Mouse (Mus musculus): ENCODE measurements around the gene Polr3g. TPM values are rescaled to one million over a fixed set of nuclear protein-coding genes. Genes with fewer than 3 reads are reported as not detected.

Polr3g gene
- total and polyA plus RNA-seq, 3 experiments, result 26.2 to 79.4 (median 36.8) TPM

DNA sequence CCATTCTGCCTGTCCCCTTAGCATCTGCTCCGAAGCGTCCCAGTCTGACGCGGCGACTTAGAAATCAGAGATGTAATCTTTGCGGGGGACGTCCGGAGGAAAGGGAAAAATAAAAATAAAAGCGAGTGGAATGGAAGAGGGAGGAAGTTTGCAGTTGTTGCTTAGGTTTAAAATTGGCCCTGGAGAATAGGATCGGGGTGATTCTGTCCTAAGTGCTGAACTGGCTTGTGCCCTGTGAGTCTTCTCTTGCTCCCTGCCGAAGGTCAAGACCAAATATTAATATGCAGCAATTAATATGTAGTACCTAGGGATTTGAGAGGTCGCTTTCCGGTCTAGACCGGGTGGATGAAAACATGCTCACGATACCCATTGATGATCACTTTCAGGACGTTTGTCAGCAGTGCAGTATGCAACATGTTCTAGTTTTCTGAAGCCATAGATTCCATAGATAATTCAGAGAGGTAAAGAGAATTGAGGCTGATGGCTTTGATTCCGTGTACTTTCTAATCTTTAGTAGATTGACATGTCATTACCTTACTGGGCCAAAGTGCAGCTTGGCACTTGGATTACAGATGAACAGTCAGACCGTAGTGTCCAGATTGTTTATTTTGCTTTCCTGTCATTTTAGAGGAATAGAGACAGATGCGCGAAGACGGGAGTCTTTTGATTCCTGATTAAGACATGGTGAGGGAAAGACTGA lies 52.6 kb downstream of the Polr3g start:
- H3K9ac ChIP-seq (ENCODE audit: control insufficient read depth, low read depth, low read length, poor library complexity, severe bottlenecking), result peak overlapping the region; percentile 82
- peak; percentile 41 for TF ChIP-seq MXI1 (IDR thresholded peaks at IDR 0.05; ENCODE audit: low read depth, low read length)
- TF ChIP-seq CTCF (IDR thresholded peaks at IDR 0.05 in 2 of 3, conservative IDR thresholded peaks at IDR 0.05 in 1 of 3; ENCODE audit: control insufficient read depth in 1 of 3, insufficient read depth in 1 of 3, low read depth in 2 of 3, low read length in 3 of 3, poor library complexity in 1 of 3, severe bottlenecking in 1 of 3), result no peak
- 0 out of 2 replicates have a peak, but pooled peaks have one; percentile 2 for TF ChIP-seq HCFC1 (IDR thresholded peaks at IDR 0.05; ENCODE audit: low read depth, low read length)
- peak; percentile 80 for TF ChIP-seq SIN3A (IDR thresholded peaks at IDR 0.05; ENCODE audit: low read length)
- H3K4me3 ChIP-seq (ENCODE audit: control insufficient read depth in 1 of 2, insufficient read depth in 1 of 2, low read depth in 2 of 2, low read length in 2 of 2), result peak overlapping the region; percentile 70 to 78
- DNase-seq (ENCODE audit: low read depth, low spot score), result no peak
- H3K79me2 ChIP-seq (ENCODE audit: control insufficient read depth, insufficient read depth, low read length, poor library complexity), result peaks cover 9% of the 10 kb centered on the region
- H3K9me3 ChIP-seq (replicated peaks; ENCODE audit: insufficient read depth, low read length), result no peaks in the 10 kb centered on the region
- H3K36me3 ChIP-seq (ENCODE audit: control insufficient read depth in 1 of 2, insufficient read depth in 2 of 2, low read length in 2 of 2), result peaks cover 0 to 14% of the 10 kb centered on the region in 2 experiments; a peak in 2 of 4 replicates
- H3K27me3 ChIP-seq (ENCODE audit: control insufficient read depth in 1 of 2, insufficient read depth in 2 of 2, low read length in 2 of 2), result no peaks in the 10 kb centered on the region
- peaks cover 0 to 7% of the 10 kb centered on the region in 2 experiments; a peak in 1 of 4 replicates for H3K4me1 ChIP-seq (ENCODE audit: control insufficient read depth in 1 of 2, insufficient read depth in 2 of 2, low read length in 2 of 2)
- H3K27ac ChIP-seq (ENCODE audit: control insufficient read depth, low read depth, low read length), result peak overlapping the region; percentile 53

- Histone ChIP-seq H3K4me1 (ENCODE audit: control insufficient read depth in 1 of 2, insufficient read depth in 2 of 2, low read length in 2 of 2) (peaks cover 0 to 7% of the 10 kb centered on the region in 2 experiments; a peak in 1 of 4 replicates), H3K27me3 (ENCODE audit: control insufficient read depth in 1 of 2, insufficient read depth in 2 of 2, low read length in 2 of 2) (no peaks in the 10 kb centered on the region), H3K9me3 (replicated peaks; ENCODE audit: insufficient read depth, low read length) (no peaks in the 10 kb centered on the region), H3K27ac (ENCODE audit: control insufficient read depth, low read depth, low read length) (peak within 1 kb of the TSS; percentile 90), H3K4me3 (ENCODE audit: control insufficient read depth in 1 of 2, insufficient read depth in 1 of 2, low read depth in 2 of 2, low read length in 2 of 2) (peak within 1 kb of the TSS; percentile 90 to 98), H3K36me3 (ENCODE audit: control insufficient read depth in 1 of 2, insufficient read depth in 2 of 2, low read length in 2 of 2) (peaks cover 0 to 14% of the 10 kb centered on the region in 2 experiments; a peak in 2 of 4 replicates), H3K79me2 (ENCODE audit: control insufficient read depth, insufficient read depth, low read length, poor library complexity) (peaks cover 9% of the 10 kb centered on the region), H3K9ac (ENCODE audit: control insufficient read depth, low read depth, low read length, poor library complexity, severe bottlenecking) (peak within 1 kb of the TSS; percentile 82)
- TF ChIP-seq MAZ (IDR thresholded peaks at IDR 0.05; ENCODE audit: low read depth, low read length), result peak; percentile 50; the same call in 1 of the 2 replicates
- peak; percentile 78 to 83; a peak in 3 of 4 replicates for TF ChIP-seq POLR2A (IDR thresholded peaks at IDR 0.05; ENCODE audit: control insufficient read depth in 1 of 2, insufficient read depth in 1 of 2, low read depth in 1 of 2, low read length in 2 of 2, poor library complexity in 1 of 2)
- no peak for TF ChIP-seq CHD1 (IDR thresholded peaks at IDR 0.05; ENCODE audit: low read depth, low read length)
- TF ChIP-seq CTCF (IDR thresholded peaks at IDR 0.05 in 2 of 3, conservative IDR thresholded peaks at IDR 0.05 in 1 of 3; ENCODE audit: control insufficient read depth in 1 of 3, insufficient read depth in 1 of 3, low read depth in 2 of 3, low read length in 3 of 3, poor library complexity in 1 of 3, severe bottlenecking in 1 of 3), result no peak
- TF ChIP-seq MAFK (IDR thresholded peaks at IDR 0.05; ENCODE audit: borderline replicate concordance, low read depth, low read length), result no peak
- no peak; the same call in 1 of the 2 replicates for TF ChIP-seq MAX (IDR thresholded peaks at IDR 0.05; ENCODE audit: low read length)
- peak; percentile 66 for TF ChIP-seq HCFC1 (IDR thresholded peaks at IDR 0.05; ENCODE audit: low read depth, low read length)
- TF ChIP-seq ZKSCAN1 (IDR thresholded peaks at IDR 0.05; ENCODE audit: low read depth, low read length), result no peak
- TF ChIP-seq ZMIZ1 (IDR thresholded peaks at IDR 0.05; ENCODE audit: low read depth, low read length), result no peak; the same call in 1 of the 2 replicates
- TF ChIP-seq MYC (IDR thresholded peaks at IDR 0.05; ENCODE audit: low read depth, low read length), result no peak
- TF ChIP-seq TBP (IDR thresholded peaks at IDR 0.05; ENCODE audit: low read depth, low read length), result peak; percentile 52; the same call in 1 of the 2 replicates
- TF ChIP-seq NRF1 (IDR thresholded peaks at IDR 0.05; ENCODE audit: insufficient read depth, low read depth, low read length, poor library complexity, severe bottlenecking), result peak; percentile 85
- 0 out of 2 replicates have a peak, but pooled peaks have one; percentile 1 for TF ChIP-seq GATA1 (IDR thresholded peaks at IDR 0.05; ENCODE audit: low read depth, low read length)
- no peak for TF ChIP-seq MEF2A (IDR thresholded peaks at IDR 0.05; ENCODE audit: extremely low read depth, insufficient replicate concordance, low read depth, low read length, poor library complexity, severe bottlenecking)
- no peak for TF ChIP-seq USF1 (IDR thresholded peaks at IDR 0.05; ENCODE audit: low read depth, low read length)
- no peak for TF ChIP-seq POLR2AphosphoS5 (IDR thresholded peaks at IDR 0.05; ENCODE audit: borderline replicate concordance, low read depth, low read length)
- TF ChIP-seq POLR2AphosphoS2 (IDR thresholded peaks at IDR 0.05; ENCODE audit: low read length), result peak; percentile 73; the same call in 1 of the 2 replicates
- peak; percentile 44; the same call in 1 of the 2 replicates for TF ChIP-seq TCF12 (IDR thresholded peaks at IDR 0.05; ENCODE audit: low read depth, low read length)
- peak; percentile 57 for TF ChIP-seq NELFE (IDR thresholded peaks at IDR 0.05; ENCODE audit: low read depth, low read length)
- no peak for TF ChIP-seq SMC3 (IDR thresholded peaks at IDR 0.05; ENCODE audit: low read depth, low read length)
- no peak; the same call in 1 of the 2 replicates for TF ChIP-seq SIN3A (IDR thresholded peaks at IDR 0.05; ENCODE audit: low read length)
- peak; percentile 56; the same call in 1 of the 2 replicates for TF ChIP-seq ELF1 (IDR thresholded peaks at IDR 0.05; ENCODE audit: low read depth, low read length)
- TF ChIP-seq MXI1 (IDR thresholded peaks at IDR 0.05; ENCODE audit: low read depth, low read length), result peak; percentile 38
- peak; percentile 94 for DNase-seq (ENCODE audit: low read depth, low spot score)
Observed at GRCm38 (mm10) chr13:81657351-81658052, 53.3 kb downstream of the Polr3g start, which contains the start of gene Lysmd3. Gene Lysmd3 (plus strand): TSS chr13:81657663.
